Comparison of ENCODE assay signal across 15 mouse cellular contexts in the genomic region with DNA sequence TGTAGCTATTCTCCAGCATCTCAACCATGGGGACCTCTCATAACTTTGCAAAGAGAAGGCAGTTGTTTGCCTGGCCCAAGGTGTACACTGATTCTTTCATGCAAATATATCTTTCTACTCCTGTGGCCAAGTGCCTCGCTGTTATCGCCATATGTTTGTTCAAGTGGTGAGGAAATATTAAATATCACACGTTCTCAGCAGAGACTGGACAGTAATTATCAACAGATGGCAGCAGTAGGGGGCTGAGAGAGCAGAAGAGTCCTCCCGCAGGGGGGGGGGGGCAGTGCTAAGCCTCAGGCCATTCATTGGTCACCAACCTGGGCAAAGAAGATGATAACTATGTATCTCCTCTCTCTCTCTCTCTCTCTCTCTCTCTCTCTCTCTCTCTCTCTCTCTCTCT.
DNase-seq lines count a peak whose midpoint lies in the region; ATAC-seq and TF ChIP-seq lines count a peak whose summit lies in the region.
"Had no signal": no experiment of that assay in that cellular context is flagged by ENCODE, and none has a peak within 500 bp of the region (broad histone marks: within the 10 kb centered on the region; RNA-seq: fewer than 3 reads in every experiment).

No protein-coding gene starts in this region.

- no peak for DNase-seq in hindbrain, embryonic 14.5 days (ENCODE audit: low spot score)
- DNase-seq in cerebellum, adult 9-11 months = peak; percentile 87
- DNase-seq in embryonic facial prominence, embryonic 11.5 days (ENCODE audit: low spot score) = peak; percentile 64
- peak; percentile 12 for DNase-seq in retina, embryonic 14.5 days (ENCODE audit: low spot score)
- no peak for DNase-seq in forebrain, postnatal 0 days
- DNase-seq in ovary, postnatal 36 days (ENCODE audit: low spot score) = no peak
- DNase-seq: heart, adult 18-20 months; kidney, adult 11 months; kidney, postnatal 36 days; right cerebral cortex, adult 18-20 months had no signal

- no peak overlapping the region for H3K4me2 ChIP-seq in hindbrain, embryonic 16.5 days (ENCODE audit: low read length)
- H3K4me2 ChIP-seq in hindbrain, embryonic 14.5 days (replicated peaks) = no peak overlapping the region
- H3K4me2 ChIP-seq in embryonic facial prominence, embryonic 11.5 days (ENCODE audit: low read depth, low read length) = no peak overlapping the region
- H3K4me2 ChIP-seq in intestine, embryonic 15.5 days (replicated peaks) = no peak overlapping the region
- H3K4me2 ChIP-seq in forebrain, postnatal 0 days (ENCODE audit: low read depth) = no peak overlapping the region
- H3K4me2 ChIP-seq: liver, embryonic 11.5 days; neural tube, embryonic 12.5 days had no signal

- TF ChIP-seq CTCF in forebrain, postnatal 0 days (IDR thresholded peaks at IDR 0.05; ENCODE audit: low read depth) = no peak

- no peak overlapping the region for H3K27ac ChIP-seq in hindbrain, embryonic 16.5 days (ENCODE audit: low read depth, low read length)
- no peak overlapping the region for H3K27ac ChIP-seq in hindbrain, embryonic 14.5 days
- H3K27ac ChIP-seq in embryonic facial prominence, embryonic 11.5 days (replicated peaks; ENCODE audit: low read depth, low read length) = no peak overlapping the region
- H3K27ac ChIP-seq in intestine, embryonic 15.5 days = no peak overlapping the region
- no peak overlapping the region for H3K27ac ChIP-seq in forebrain, postnatal 0 days (ENCODE audit: low read depth, low read length)
- H3K27ac ChIP-seq: neural tube, embryonic 12.5 days had no signal

- H3K4me3 ChIP-seq in hindbrain, embryonic 16.5 days (ENCODE audit: low read length) = no peak overlapping the region
- no peak overlapping the region for H3K4me3 ChIP-seq in hindbrain, embryonic 14.5 days (replicated peaks; ENCODE audit: low read length)
- no peak overlapping the region for H3K4me3 ChIP-seq in embryonic facial prominence, embryonic 11.5 days (ENCODE audit: low read depth, low read length)
- no peak overlapping the region for H3K4me3 ChIP-seq in intestine, embryonic 15.5 days (replicated peaks)
- H3K4me3 ChIP-seq in forebrain, postnatal 0 days (ENCODE audit: low read depth, low read length) = no peak overlapping the region
- H3K4me3 ChIP-seq: neural tube, embryonic 12.5 days had no signal

- no peak overlapping the region for H3K9ac ChIP-seq in hindbrain, embryonic 16.5 days (ENCODE audit: low read depth, low read length)
- H3K9ac ChIP-seq in hindbrain, embryonic 14.5 days = no peak overlapping the region
- H3K9ac ChIP-seq in embryonic facial prominence, embryonic 11.5 days (replicated peaks; ENCODE audit: low read length) = no peak overlapping the region
- no peak overlapping the region for H3K9ac ChIP-seq in intestine, embryonic 15.5 days
- no peak overlapping the region for H3K9ac ChIP-seq in forebrain, postnatal 0 days
- H3K9ac ChIP-seq: neural tube, embryonic 12.5 days had no signal

- no peaks in the 10 kb centered on the region for H3K27me3 ChIP-seq in hindbrain, embryonic 16.5 days (replicated peaks; ENCODE audit: control insufficient read depth, insufficient read depth, low read length)
- H3K27me3 ChIP-seq in hindbrain, embryonic 14.5 days (ENCODE audit: control insufficient read depth, insufficient read depth, low read length) = no peaks in the 10 kb centered on the region
- no peaks in the 10 kb centered on the region for H3K27me3 ChIP-seq in embryonic facial prominence, embryonic 11.5 days (ENCODE audit: control insufficient read depth, insufficient read depth, low read length)
- H3K27me3 ChIP-seq in intestine, embryonic 15.5 days (replicated peaks) = no peaks in the 10 kb centered on the region
- H3K27me3 ChIP-seq in forebrain, postnatal 0 days (ENCODE audit: insufficient read depth, low read length) = no peaks in the 10 kb centered on the region
- H3K27me3 ChIP-seq: neural tube, embryonic 12.5 days had no signal

- no peaks in the 10 kb centered on the region for H3K4me1 ChIP-seq in hindbrain, embryonic 16.5 days (ENCODE audit: control insufficient read depth, insufficient read depth, low read depth, low read length)
- no peaks in the 10 kb centered on the region for H3K4me1 ChIP-seq in hindbrain, embryonic 14.5 days (replicated peaks; ENCODE audit: control insufficient read depth, insufficient read depth, low read length)
- no peaks in the 10 kb centered on the region for H3K4me1 ChIP-seq in embryonic facial prominence, embryonic 11.5 days (ENCODE audit: control insufficient read depth, insufficient read depth, low read length)
- H3K4me1 ChIP-seq in intestine, embryonic 15.5 days (replicated peaks) = no peaks in the 10 kb centered on the region
- H3K4me1 ChIP-seq in forebrain, postnatal 0 days (ENCODE audit: insufficient read depth) = no peaks in the 10 kb centered on the region
- H3K4me1 ChIP-seq: neural tube, embryonic 12.5 days had no signal

- peak; percentile 70 for ATAC-seq in hindbrain, embryonic 16.5 days
- no peak for ATAC-seq in hindbrain, embryonic 14.5 days (ENCODE audit: low FRiP score)
- 0 out of 2 replicates have a peak, but pooled peaks have one; percentile 34 for ATAC-seq in embryonic facial prominence, embryonic 11.5 days (replicated peaks; ENCODE audit: insufficient number of reproducible peaks, low FRiP score, low TSS enrichment, low read depth)
- ATAC-seq in intestine, embryonic 15.5 days = no peak
- ATAC-seq in forebrain, postnatal 0 days = no peak
- ATAC-seq: lung, postnatal 0 days had no signal

- no peaks in the 10 kb centered on the region for H3K36me3 ChIP-seq in hindbrain, embryonic 16.5 days (ENCODE audit: control insufficient read depth, insufficient read depth, low read length)
- no peaks in the 10 kb centered on the region for H3K36me3 ChIP-seq in hindbrain, embryonic 14.5 days (replicated peaks; ENCODE audit: control insufficient read depth, insufficient read depth)
- no peaks in the 10 kb centered on the region for H3K36me3 ChIP-seq in embryonic facial prominence, embryonic 11.5 days (replicated peaks; ENCODE audit: control insufficient read depth, insufficient read depth, low read depth, low read length)
- no peaks in the 10 kb centered on the region for H3K36me3 ChIP-seq in intestine, embryonic 15.5 days
- H3K36me3 ChIP-seq in forebrain, postnatal 0 days (ENCODE audit: insufficient read depth) = no peaks in the 10 kb centered on the region
- H3K36me3 ChIP-seq: neural tube, embryonic 12.5 days had no signal

- 71% methylated on average over 4 of the region's 4 CpGs for WGBS in hindbrain, embryonic 16.5 days
- 56% methylated on average over 4 of the region's 4 CpGs for WGBS in hindbrain, embryonic 14.5 days
- 26% methylated on average over 3 of the region's 4 CpGs for WGBS in embryonic facial prominence, embryonic 11.5 days
- WGBS in intestine, embryonic 15.5 days = 53% methylated on average over 4 of the region's 4 CpGs
- 47% methylated on average over 4 of the region's 4 CpGs for WGBS in forebrain, postnatal 0 days

- no peaks in the 10 kb centered on the region for H3K9me3 ChIP-seq in hindbrain, embryonic 16.5 days (ENCODE audit: control insufficient read depth, low read length)
- H3K9me3 ChIP-seq in hindbrain, embryonic 14.5 days (ENCODE audit: control insufficient read depth, low read length) = no peaks in the 10 kb centered on the region
- H3K9me3 ChIP-seq in embryonic facial prominence, embryonic 11.5 days (replicated peaks; ENCODE audit: control insufficient read depth, low read length) = no peaks in the 10 kb centered on the region
- no peaks in the 10 kb centered on the region for H3K9me3 ChIP-seq in intestine, embryonic 15.5 days
- no peaks in the 10 kb centered on the region for H3K9me3 ChIP-seq in forebrain, postnatal 0 days (ENCODE audit: low read length)
- H3K9me3 ChIP-seq: neural tube, embryonic 12.5 days had no signal

Comparison
In these comparisons a context has a peak if more than half of its experiments do, and no peak if none do; other contexts are left out.
1. ATAC-seq: peak in hindbrain, embryonic 16.5 days (single experiment) and embryonic facial prominence, embryonic 11.5 days (single experiment); none in hindbrain, embryonic 14.5 days (single experiment), intestine, embryonic 15.5 days (single experiment) and forebrain, postnatal 0 days (single experiment).
2. DNase-seq: peak in cerebellum, adult 9-11 months (single experiment), embryonic facial prominence, embryonic 11.5 days (single experiment) and retina, embryonic 14.5 days (single experiment); none in hindbrain, embryonic 14.5 days (single experiment), forebrain, postnatal 0 days (single experiment) and ovary, postnatal 36 days (single experiment).